ENCODE assay signal across 18 mouse cellular contexts in the genomic region with DNA sequence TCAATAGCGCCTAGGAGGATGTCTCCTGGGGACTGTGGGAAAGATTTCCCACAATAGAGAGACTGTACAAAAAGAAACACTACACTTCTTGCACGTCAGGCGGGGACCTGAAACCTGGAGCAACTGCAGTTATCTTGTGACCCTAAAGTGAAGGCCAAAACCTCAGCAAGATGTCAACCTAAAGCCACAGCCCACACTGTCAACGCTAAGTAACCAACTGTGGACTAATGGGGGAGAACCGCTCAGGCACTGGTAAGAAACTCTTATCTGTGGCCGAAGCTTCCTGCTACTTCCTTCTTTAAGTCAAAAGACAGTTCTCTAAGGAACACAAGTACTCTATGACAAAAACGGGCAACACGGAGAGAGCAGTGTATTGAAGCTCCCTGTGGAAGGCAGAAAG. TPM values are rescaled to one million over a fixed set of nuclear protein-coding genes. Genes with fewer than 3 reads are reported as not detected.
DNase-seq lines count a peak whose midpoint lies in the region; ATAC-seq lines count a peak whose summit lies in the region.
"Had no signal": no experiment of that assay in that cellular context is flagged by ENCODE, and none has a peak within 500 bp of the region (broad histone marks: within the 10 kb centered on the region; RNA-seq: fewer than 3 reads in every experiment).

No protein-coding gene starts in this region.

- no peaks in the 10 kb centered on the region for H3K27me3 ChIP-seq in heart, embryonic 12.5 days (replicated peaks)
- no peaks in the 10 kb centered on the region for H3K27me3 ChIP-seq in liver, embryonic 11.5 days (replicated peaks; ENCODE audit: control insufficient read depth, insufficient read depth, low read length)
- H3K27me3 ChIP-seq: hindbrain, embryonic 15.5 days; limb, embryonic 12.5 days; midbrain, embryonic 15.5 days had no signal

- ATAC-seq in heart, embryonic 12.5 days (ENCODE audit: insufficient number of reproducible peaks, low FRiP score): no peak
- no peak for ATAC-seq in liver, embryonic 11.5 days (replicated peaks; ENCODE audit: low FRiP score)
- peak; percentile 53 for ATAC-seq in granulocyte monocyte progenitor cell, adult 5-6 weeks (replicated peaks; ENCODE audit: poor library complexity, severe bottlenecking)
- ATAC-seq in megakaryocyte progenitor cell, adult 5-6 weeks (replicated peaks; ENCODE audit: poor library complexity): peak; percentile 64
- ATAC-seq: midbrain, embryonic 15.5 days had no signal

- H3K4me2 ChIP-seq in heart, embryonic 12.5 days: no peak overlapping the region
- no peak overlapping the region; the same call in 1 of the 2 replicates for H3K4me2 ChIP-seq in liver, embryonic 11.5 days
- H3K4me2 ChIP-seq: hindbrain, embryonic 15.5 days; limb, embryonic 12.5 days; midbrain, embryonic 15.5 days had no signal

- peaks cover 80% of the 10 kb centered on the region for H3K4me1 ChIP-seq in heart, embryonic 12.5 days (replicated peaks)
- peaks cover 36% of the 10 kb centered on the region for H3K4me1 ChIP-seq in liver, embryonic 11.5 days (replicated peaks; ENCODE audit: control insufficient read depth, insufficient read depth, low read length)
- H3K4me1 ChIP-seq: hindbrain, embryonic 15.5 days had no signal

- no peak overlapping the region for H3K4me3 ChIP-seq in heart, embryonic 12.5 days
- H3K4me3 ChIP-seq in liver, embryonic 11.5 days (ENCODE audit: low read depth, low read length): no peak overlapping the region
- H3K4me3 ChIP-seq: embryonic facial prominence, embryonic 10.5 days; hindbrain, embryonic 15.5 days; limb, embryonic 12.5 days; midbrain, embryonic 15.5 days had no signal

- peak overlapping the region; percentile 12; the same call in 1 of the 2 replicates for H3K27ac ChIP-seq in heart, embryonic 12.5 days (ENCODE audit: poor library complexity, severe bottlenecking)
- H3K27ac ChIP-seq in liver, embryonic 11.5 days (ENCODE audit: low read depth, low read length): peak overlapping the region; percentile 56; the same call in 1 of the 2 replicates
- H3K27ac ChIP-seq: hindbrain, embryonic 15.5 days; kidney, postnatal 0 days; midbrain, embryonic 15.5 days; stomach, postnatal 0 days had no signal

- H3K9ac ChIP-seq in heart, embryonic 12.5 days: 0 out of 2 replicates have a peak overlapping the region, but pooled peaks have one; percentile 23
- peak overlapping the region; percentile 30; the same call in 1 of the 2 replicates for H3K9ac ChIP-seq in liver, embryonic 11.5 days (ENCODE audit: low read depth, low read length)
- H3K9ac ChIP-seq: hindbrain, embryonic 15.5 days; limb, embryonic 12.5 days; midbrain, embryonic 15.5 days had no signal

- H3K9me3 ChIP-seq in heart, embryonic 12.5 days (replicated peaks): no peaks in the 10 kb centered on the region
- H3K9me3 ChIP-seq in liver, embryonic 11.5 days (ENCODE audit: control insufficient read depth, low read length): no peaks in the 10 kb centered on the region
- H3K9me3 ChIP-seq: embryonic facial prominence, embryonic 10.5 days; hindbrain, embryonic 15.5 days; limb, embryonic 12.5 days; midbrain, embryonic 15.5 days had no signal

- DNase-seq in heart, postnatal 10 days: no peak
- no peak for DNase-seq in liver, embryonic 11.5 days (ENCODE audit: low spot score)
- no peak for DNase-seq in liver
- DNase-seq in cerebellum, adult 11 months: no peak
- no peak for DNase-seq in frontal cortex, postnatal 10 days (ENCODE audit: low spot score in 2 of 2)
- DNase-seq: cerebellum, adult 8-10 months; thymus, postnatal 36 days had no signal

- 47% methylated on average over 8 of the region's 8 CpGs for WGBS in heart, embryonic 12.5 days
- 32% methylated on average over 8 of the region's 8 CpGs for WGBS in liver, embryonic 11.5 days

- H3K36me3 ChIP-seq in heart, embryonic 12.5 days: peaks cover 37% of the 10 kb centered on the region
- H3K36me3 ChIP-seq in liver, embryonic 11.5 days (ENCODE audit: control insufficient read depth, insufficient read depth, low read length): peaks cover 14% of the 10 kb centered on the region

- intact Hi-C loops in heart, postnatal 10 days (cut with DNase I): loop anchor here (5.0 kb wide), 1 partner anchor 34 kb away; a partner anchor contains a TSS

RNA-seq across cellular contexts. Expression of a gene that starts 22.7 kb away (rescaled TPM):
- 13.2 and 14.9 TPM in 2 replicates for polyA plus RNA-seq in heart, embryonic 12.5 days (2016; fragmentation: Nextera tagmentation; extraction: Ambion mirVana)
- 10 to 100 TPM; 10.2 to 11.2 TPM for total RNA-seq in heart, postnatal 10 days (2021)
- 23.6 and 28.4 TPM in 2 replicates for polyA plus RNA-seq in liver, embryonic 11.5 days (2014; fragmentation: Nextera tagmentation; extraction: Ambion mirVana)
- total RNA-seq in granulocyte monocyte progenitor cell, adult 5-6 weeks (2014; fragmentation: Nextera tagmentation): 59.2 and 65.2 TPM in 2 replicates
- total RNA-seq in granulocyte monocyte progenitor cell, adult 5-6 weeks (2017): 34.8 and 42.3 TPM in 2 replicates
- 31.0 and 31.6 TPM in 2 replicates for total RNA-seq in megakaryocyte progenitor cell, adult 5-6 weeks (2015)
- 32.3 and 46.0 TPM in 2 replicates for total RNA-seq in megakaryocyte progenitor cell, adult 5-6 weeks (2017)

RNA-seq across cellular contexts. Expression of a gene that starts 31.9 kb away (rescaled TPM):
- polyA plus RNA-seq in heart, embryonic 12.5 days (2016; fragmentation: Nextera tagmentation; extraction: Ambion mirVana): 188 and 194 TPM in 2 replicates
- 10 to 100 TPM; 42.5 to 47.3 TPM for total RNA-seq in heart, postnatal 10 days (2021)
- 667 and 675 TPM in 2 replicates for polyA plus RNA-seq in liver, embryonic 11.5 days (2014; fragmentation: Nextera tagmentation; extraction: Ambion mirVana)
- 541 and 637 TPM in 2 replicates for total RNA-seq in granulocyte monocyte progenitor cell, adult 5-6 weeks (2014; fragmentation: Nextera tagmentation)
- 232 and 267 TPM in 2 replicates for total RNA-seq in granulocyte monocyte progenitor cell, adult 5-6 weeks (2017)
- 405 and 414 TPM in 2 replicates for total RNA-seq in megakaryocyte progenitor cell, adult 5-6 weeks (2015)
- 220 and 239 TPM in 2 replicates for total RNA-seq in megakaryocyte progenitor cell, adult 5-6 weeks (2017)

RNA-seq across cellular contexts. Expression of a gene that starts 35.1 kb away (rescaled TPM):
- polyA plus RNA-seq in heart, embryonic 12.5 days (2016; fragmentation: Nextera tagmentation; extraction: Ambion mirVana): 106 and 110 TPM in 2 replicates
- 100 to 1,000 TPM; 380 to 410 TPM for total RNA-seq in heart, postnatal 10 days (2021)
- polyA plus RNA-seq in liver, embryonic 11.5 days (2014; fragmentation: Nextera tagmentation; extraction: Ambion mirVana): 19.6 and 26.1 TPM in 2 replicates
- total RNA-seq in granulocyte monocyte progenitor cell, adult 5-6 weeks (2014; fragmentation: Nextera tagmentation): 95.3 and 120 TPM in 2 replicates
- total RNA-seq in granulocyte monocyte progenitor cell, adult 5-6 weeks (2017): 173 and 194 TPM in 2 replicates
- total RNA-seq in megakaryocyte progenitor cell, adult 5-6 weeks (2015): 70.9 and 74.6 TPM in 2 replicates
- total RNA-seq in megakaryocyte progenitor cell, adult 5-6 weeks (2017): 171 and 186 TPM in 2 replicates

RNA-seq across cellular contexts. Expression of a gene that starts 46.8 kb away (rescaled TPM):
- polyA plus RNA-seq in heart, embryonic 12.5 days (2016; fragmentation: Nextera tagmentation; extraction: Ambion mirVana): not detected in 2 replicates
- 1 to 10 TPM in 1 of 2 experiments, not detected in 1; 1.0 TPM for total RNA-seq in heart, postnatal 10 days (2021)
- polyA plus RNA-seq in liver, embryonic 11.5 days (2014; fragmentation: Nextera tagmentation; extraction: Ambion mirVana): not detected in 2 replicates
- not detected in 2 replicates for total RNA-seq in granulocyte monocyte progenitor cell, adult 5-6 weeks (2014; fragmentation: Nextera tagmentation)
- not detected in 2 replicates for total RNA-seq in granulocyte monocyte progenitor cell, adult 5-6 weeks (2017)
- not detected in 2 replicates for total RNA-seq in megakaryocyte progenitor cell, adult 5-6 weeks (2015)
- not detected in 2 replicates for total RNA-seq in megakaryocyte progenitor cell, adult 5-6 weeks (2017)
- polyA plus RNA-seq: brain, embryonic 14.5 days; embryonic facial prominence, embryonic 10.5 days; hindbrain, embryonic 15.5 days; kidney, postnatal 0 days; limb, embryonic 12.5 days; lung, embryonic 16.5 days; midbrain, embryonic 15.5 days; stomach, postnatal 0 days had no signal

RNA-seq across cellular contexts. Expression of a gene that starts 48.2 kb away (rescaled TPM):
- 611 and 625 TPM in 2 replicates for polyA plus RNA-seq in heart, embryonic 12.5 days (2016; fragmentation: Nextera tagmentation; extraction: Ambion mirVana)
- 100 to 1,000 TPM; 713 to 733 TPM for total RNA-seq in heart, postnatal 10 days (2021)
- polyA plus RNA-seq in liver, embryonic 11.5 days (2014; fragmentation: Nextera tagmentation; extraction: Ambion mirVana): 1,138 and 1,235 TPM in 2 replicates
- total RNA-seq in granulocyte monocyte progenitor cell, adult 5-6 weeks (2014; fragmentation: Nextera tagmentation): 2,240 and 2,398 TPM in 2 replicates
- total RNA-seq in granulocyte monocyte progenitor cell, adult 5-6 weeks (2017): 2,059 and 2,173 TPM in 2 replicates
- total RNA-seq in megakaryocyte progenitor cell, adult 5-6 weeks (2015): 2,101 and 2,175 TPM in 2 replicates
- 2,717 and 3,085 TPM in 2 replicates for total RNA-seq in megakaryocyte progenitor cell, adult 5-6 weeks (2017)

Comparison
In these comparisons a context has a peak if more than half of its experiments do, and no peak if none do; other contexts are left out.
1. ATAC-seq: peak in granulocyte monocyte progenitor cell, adult 5-6 weeks (single experiment) and megakaryocyte progenitor cell, adult 5-6 weeks (single experiment); none in heart, embryonic 12.5 days (single experiment) and liver, embryonic 11.5 days (single experiment).
2. RNA of a gene that starts 31.9 kb away (total RNA-seq): 232 to 637 TPM in granulocyte monocyte progenitor cell, adult 5-6 weeks and 220 to 414 TPM in megakaryocyte progenitor cell, adult 5-6 weeks; 42.5 to 47.3 TPM in heart, postnatal 10 days; every median in the first group is over 4 times any median in the second.